Mouse (Mus musculus) small intestine, adult 2 months (tissue): ENCODE results near the gene Mxi1. TPM values are rescaled to one million over a fixed set of nuclear protein-coding genes. Genes with fewer than 3 reads are reported as not detected.

Experiments used
- H3K27ac ChIP-seq: fragments of 200-500 bp; 2 replicates; pipeline ENCODE4 v1.5.1; 2012; ENCODE audit warnings: low read depth, low read length, control low read depth, inconsistent platforms; ENCODE audit not compliant: insufficient read depth
- H3K27me3 ChIP-seq: fragments of 200-500 bp; 2 replicates; pipeline ENCODE4 v1.6.1; 2012; ENCODE audit warnings: mild to moderate bottlenecking, moderate library complexity, low read length, inconsistent platforms; ENCODE audit not compliant: control insufficient read depth, insufficient read depth
- H3K36me3 ChIP-seq: fragments of 200-500 bp; 2 replicates; pipeline ENCODE4 v1.6.1; 2012; ENCODE audit warnings: mild to moderate bottlenecking, low read length, control low read depth, inconsistent platforms; ENCODE audit not compliant: control insufficient read depth, insufficient read depth
- H3K4me1 ChIP-seq: fragments of 200-500 bp; 2 replicates; pipeline ENCODE4 v1.6.1; 2012; ENCODE audit warnings: low read length, inconsistent platforms, mixed read lengths; ENCODE audit not compliant: control insufficient read depth, insufficient read depth, insufficient read length
- H3K4me3 ChIP-seq: fragments of 200-500 bp; 2 replicates; pipeline ENCODE4 v1.5.1; 2012; ENCODE audit warnings: low read depth, mild to moderate bottlenecking, control low read depth, inconsistent platforms, low read length, moderate library complexity
- CTCF ChIP-seq: fragments of 200-500 bp; IDR thresholded peaks from 2 replicates; pipeline ENCODE4 v1.5.1; 2012; ENCODE audit warnings: low read depth, mild to moderate bottlenecking, control low read depth, inconsistent platforms, low read length, moderate library complexity, mixed read lengths; ENCODE audit not compliant: insufficient replicate concordance, insufficient read length; ENCODE audit errors: extremely low read depth
- POLR2A ChIP-seq: fragments of 200-500 bp; IDR thresholded peaks from 2 replicates; pipeline ENCODE4 v1.6.1; 2012; ENCODE audit warnings: low read depth, mild to moderate bottlenecking, control low read depth, inconsistent platforms, low read length, moderate library complexity
- WGBS: fragments of 180-500 bp; shearing (Covaris S2); methylation state at CpG from one replicate; pipeline ENCODE4 v1.1.7; 2018; 5-methylcytosine and 5-hydroxymethylcytosine counted together
- polyA plus RNA-seq: library from polyadenylated mRNA; depleted of rRNA; stranded (reverse); fragments of >200 nt; gene quantifications from 2 replicates; pipeline ENCODE4 v1.2.3, GENCODE M21; 2012

Mxi1 gene
- polyA plus RNA-seq, 1 experiment, result 66.0 TPM

GRCm38 (mm10) chr19:53273055-53273722 lies 37.1 kb upstream of the Mxi1 start:
- Histone ChIP-seq H3K27ac (no peak overlapping the region), H3K4me1 (peaks cover 28% of the 10 kb centered on the region), H3K4me3 (no peak overlapping the region), H3K36me3 (no peaks in the 10 kb centered on the region), H3K27me3 (no peaks in the 10 kb centered on the region)
- whole genome bisulfite sequencing, result 79% methylated on average over 17 of the region's 17 CpGs
- no peak for TF ChIP-seq POLR2A
- no peak for TF ChIP-seq CTCF

GRCm38 (mm10) chr19:53273781-53274428 lies 36.4 kb upstream of the Mxi1 start:
- no peaks in the 10 kb centered on the region for H3K36me3 ChIP-seq
- WGBS, result 80% methylated on average over 23 of the region's 23 CpGs
- H3K27ac ChIP-seq, result no peak overlapping the region
- TF ChIP-seq POLR2A (no peak), CTCF (no peak)
- H3K4me3 ChIP-seq, result no peak overlapping the region
- H3K4me1 ChIP-seq, result peaks cover 30% of the 10 kb centered on the region
- no peaks in the 10 kb centered on the region for H3K27me3 ChIP-seq

GRCm38 (mm10) chr19:53275204-53275603 lies 35.1 kb upstream of the Mxi1 start:
- H3K27ac ChIP-seq, result peak overlapping the region; percentile 91
- WGBS, result 20% methylated on average over 3 of the region's 3 CpGs
- no peaks in the 10 kb centered on the region for H3K27me3 ChIP-seq

GRCm38 (mm10) chr19:53276902-53277707 lies 33.2 kb upstream of the Mxi1 start:
- TF ChIP-seq CTCF (no peak), POLR2A (no peak)
- WGBS, result 24% methylated on average over 19 of the region's 19 CpGs
- peak overlapping the region; percentile 98 for H3K27ac ChIP-seq
- H3K36me3 ChIP-seq, result no peaks in the 10 kb centered on the region
- H3K4me1 ChIP-seq, result peaks cover 43% of the 10 kb centered on the region
- peak overlapping the region; percentile 26; the same call in 1 of the 2 replicates for H3K4me3 ChIP-seq
- no peaks in the 10 kb centered on the region for H3K27me3 ChIP-seq

More at GRCm38 (mm10) chr19:53275204-53275603, 35.1 kb upstream of the Mxi1 start:
- no peak for TF ChIP-seq CTCF
- TF ChIP-seq POLR2A, result no peak
- Histone ChIP-seq H3K4me3 (no peak overlapping the region), H3K4me1 (peaks cover 36% of the 10 kb centered on the region), H3K36me3 (no peaks in the 10 kb centered on the region)

DNA sequence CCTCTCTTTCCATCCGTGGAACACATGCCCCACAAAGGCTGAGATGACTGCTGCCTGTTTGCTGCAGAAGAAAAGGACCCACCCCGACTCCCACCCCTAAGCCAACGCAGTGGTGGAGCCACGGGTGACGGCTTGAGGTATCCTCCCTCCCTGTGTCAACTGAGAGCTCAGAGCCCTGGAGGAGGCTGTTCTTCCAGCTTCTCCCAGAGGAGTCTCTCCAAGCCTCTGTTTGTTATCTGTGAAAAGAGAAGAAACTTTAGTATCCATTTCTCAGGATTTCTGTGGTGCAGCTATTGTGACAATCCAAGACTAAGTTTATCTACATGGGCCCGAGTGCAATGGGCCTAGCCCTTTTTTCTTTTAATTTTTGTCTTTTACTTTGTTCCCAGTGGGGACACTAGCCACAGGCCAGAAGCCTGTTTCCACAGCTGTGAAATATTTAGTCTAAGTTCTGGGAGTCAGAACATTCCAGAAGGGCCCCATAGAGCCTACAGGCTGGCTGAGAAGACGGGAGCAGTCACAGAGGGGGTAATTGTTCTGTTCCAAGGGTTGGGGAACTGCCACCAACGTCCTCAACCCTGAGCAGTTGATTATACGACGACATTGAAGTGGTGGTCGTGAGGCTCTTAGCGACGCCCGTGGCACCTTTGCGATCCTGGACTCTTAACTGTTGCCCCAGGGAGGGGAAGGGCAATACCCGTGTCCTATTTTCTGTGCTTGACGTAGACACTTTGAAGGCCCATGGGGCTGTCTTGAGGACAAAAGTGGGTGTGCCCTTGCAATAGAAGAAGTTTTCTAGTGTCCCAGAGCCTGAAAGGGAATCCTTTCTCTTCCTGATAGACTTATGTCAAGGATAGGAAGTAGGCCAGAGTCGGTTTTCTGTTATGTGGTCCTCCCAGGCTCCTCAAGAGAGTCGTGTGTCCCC lies 31.6 kb upstream of the Mxi1 start:
- Histone ChIP-seq H3K36me3 (no peaks in the 10 kb centered on the region), H3K27ac (no peak overlapping the region), H3K27me3 (no peaks in the 10 kb centered on the region), H3K4me3 (no peak overlapping the region), H3K4me1 (peaks cover 46% of the 10 kb centered on the region)
- TF ChIP-seq CTCF, result no peak
- no peak for TF ChIP-seq POLR2A
- WGBS, result 80% methylated on average over 19 of the region's 19 CpGs

DNA sequence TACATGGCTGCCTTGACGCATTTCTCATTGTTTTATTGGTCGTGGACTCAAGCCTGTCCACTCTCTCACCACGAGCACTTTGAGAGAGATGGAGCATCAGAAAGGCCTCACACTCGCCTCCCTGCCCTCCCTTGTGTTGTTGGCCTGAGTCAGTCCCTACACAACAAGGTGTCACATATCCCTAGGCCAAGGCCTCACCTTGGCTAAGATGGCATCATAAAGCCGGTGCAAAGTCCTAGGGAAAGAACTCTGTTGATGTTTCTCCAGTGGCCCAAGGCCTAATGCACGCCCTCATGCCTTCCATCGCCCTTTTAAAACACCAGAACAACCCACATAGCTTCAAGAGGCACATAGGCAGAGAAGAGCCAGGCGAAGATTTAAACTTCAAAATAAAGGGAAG lies 30.1 kb upstream of the Mxi1 start:
- Histone ChIP-seq H3K4me1 (peaks cover 39% of the 10 kb centered on the region), H3K27me3 (no peaks in the 10 kb centered on the region), H3K36me3 (no peaks in the 10 kb centered on the region), H3K27ac (peak overlapping the region; percentile 77), H3K4me3 (no peak overlapping the region)
- no peak for TF ChIP-seq CTCF
- TF ChIP-seq POLR2A, result no peak
- WGBS, result 73% methylated on average over 8 of the region's 8 CpGs
